Mouse (Mus musculus): ENCODE measurements around the gene Prorsd1. TPM values are rescaled to one million over a fixed set of nuclear protein-coding genes. Genes with fewer than 3 reads are reported as not detected.
A peak's percentile ranks its signal among the peaks of the same experiment; 100 is the strongest.
"Not testable (repeated sequence)": the region's sequence is repeated elsewhere in the genome, so short reads cannot be mapped to it uniquely, and the experiment has no call there.

Prorsd1 gene
- 22.9 and 23.5 TPM in 2 replicates for polyA plus RNA-seq (2016; fragmentation: Nextera tagmentation; extraction: Ambion mirVana)

GRCm38 (mm10) chr11:29514682-29515412 lies at the start of gene Prorsd1:
Gene Prorsd1 (minus strand): TSS chr11:29515033.
- H3K9me3 ChIP-seq (replicated peaks), result no peaks in the 10 kb centered on the region
- H3K4me3 ChIP-seq, result peak within 1 kb of the TSS; percentile 77
- peak within 1 kb of the TSS; percentile 79 for H3K27ac ChIP-seq (ENCODE audit: poor library complexity, severe bottlenecking)
- peak within 1 kb of the TSS; percentile 84 for H3K9ac ChIP-seq
- 0 out of 2 replicates have a peak, but pooled peaks cover 4% of the 10 kb centered on the region for H3K4me1 ChIP-seq (replicated peaks)
- 2% methylated on average over 40 of the region's 40 CpGs for WGBS
- H3K36me3 ChIP-seq, result peaks cover 17% of the 10 kb centered on the region
- H3K27me3 ChIP-seq (replicated peaks), result no peaks in the 10 kb centered on the region
- ATAC-seq (ENCODE audit: insufficient number of reproducible peaks, low FRiP score), result peak; percentile 99
- H3K4me2 ChIP-seq, result peak within 1 kb of the TSS; percentile 75

- Histone ChIP-seq H3K27me3 (replicated peaks) (no peaks in the 10 kb centered on the region), H3K27ac (ENCODE audit: poor library complexity, severe bottlenecking) (no peak overlapping the region), H3K9me3 (replicated peaks) (no peaks in the 10 kb centered on the region), H3K36me3 (no peaks in the 10 kb centered on the region), H3K4me3 (no peak overlapping the region), H3K4me2 (no peak overlapping the region), H3K9ac (no peak overlapping the region), H3K4me1 (replicated peaks) (no peaks in the 10 kb centered on the region)
- ATAC-seq (ENCODE audit: insufficient number of reproducible peaks, low FRiP score), result no peak
- WGBS, result 64% methylated on average over 2 of the region's 2 CpGs
These were observed 48.6 kb upstream of the Prorsd1 start for GRCm38 (mm10) chr11:29563406-29563805.

- 77% methylated on average over 3 of the region's 3 CpGs for WGBS
These were observed 46.2 kb upstream of the Prorsd1 start for GRCm38 (mm10) chr11:29560990-29561389.

GRCm38 (mm10) chr11:29560452-29560851 lies 45.6 kb upstream of the Prorsd1 start:
- Histone ChIP-seq H3K4me1 (replicated peaks) (no peaks in the 10 kb centered on the region), H3K4me2 (no peak overlapping the region), H3K4me3 (no peak overlapping the region), H3K9me3 (replicated peaks) (no peaks in the 10 kb centered on the region), H3K27me3 (replicated peaks) (no peaks in the 10 kb centered on the region), H3K36me3 (no peaks in the 10 kb centered on the region), H3K27ac (ENCODE audit: poor library complexity, severe bottlenecking) (no peak overlapping the region), H3K9ac (no peak overlapping the region)
- ATAC-seq (ENCODE audit: insufficient number of reproducible peaks, low FRiP score), result no peak
- WGBS, result 77% methylated on average over 9 of the region's 9 CpGs

More at GRCm38 (mm10) chr11:29560990-29561389, 46.2 kb upstream of the Prorsd1 start:
- no peak for ATAC-seq (ENCODE audit: insufficient number of reproducible peaks, low FRiP score)
- Histone ChIP-seq H3K4me1 (replicated peaks) (no peaks in the 10 kb centered on the region), H3K4me2 (no peak overlapping the region), H3K27me3 (replicated peaks) (no peaks in the 10 kb centered on the region), H3K9ac (no peak overlapping the region), H3K36me3 (no peaks in the 10 kb centered on the region), H3K27ac (ENCODE audit: poor library complexity, severe bottlenecking) (no peak overlapping the region), H3K4me3 (no peak overlapping the region), H3K9me3 (replicated peaks) (no peaks in the 10 kb centered on the region)

- Histone ChIP-seq H3K4me3 (no peak overlapping the region), H3K36me3 (peaks cover 22% of the 10 kb centered on the region), H3K27me3 (replicated peaks) (no peaks in the 10 kb centered on the region), H3K9me3 (replicated peaks) (no peaks in the 10 kb centered on the region), H3K9ac (no peak overlapping the region), H3K27ac (ENCODE audit: poor library complexity, severe bottlenecking) (no peak overlapping the region), H3K4me2 (no peak overlapping the region), H3K4me1 (replicated peaks) (peaks cover 14% of the 10 kb centered on the region)
- ATAC-seq (ENCODE audit: insufficient number of reproducible peaks, low FRiP score), result no peak
- WGBS, result 93% methylated on average over 1 of the region's 1 CpGs
These were observed 34.6 kb upstream of the Prorsd1 start for GRCm38 (mm10) chr11:29549425-29549778.

GRCm38 (mm10) chr11:29548504-29549424 lies 33.9 kb upstream of the Prorsd1 start:
- Histone ChIP-seq H3K36me3 (peaks cover 28% of the 10 kb centered on the region), H3K27me3 (replicated peaks) (no peaks in the 10 kb centered on the region), H3K4me3 (peak overlapping the region; percentile 86), H3K9ac (peak overlapping the region; percentile 78), H3K27ac (ENCODE audit: poor library complexity, severe bottlenecking) (peak overlapping the region; percentile 73), H3K4me2 (peak overlapping the region; percentile 82), H3K9me3 (replicated peaks) (no peaks in the 10 kb centered on the region), H3K4me1 (replicated peaks) (peaks cover 14% of the 10 kb centered on the region)
- 25% methylated on average over 23 of the region's 23 CpGs for WGBS
- ATAC-seq (ENCODE audit: insufficient number of reproducible peaks, low FRiP score), result no peak

GRCm38 (mm10) chr11:29547752-29548503 lies 33.1 kb upstream of the Prorsd1 start, which contains the start of the genes Clhc1 and Rps27a:
Gene Clhc1 (plus strand): TSS chr11:29547950.
Gene Rps27a (minus strand): TSS chr11:29548109.
- H3K27me3 ChIP-seq (replicated peaks), result no peaks in the 10 kb centered on the region
- under 1% methylated on average over 46 of the region's 46 CpGs for WGBS
- H3K36me3 ChIP-seq, result peaks cover 32% of the 10 kb centered on the region
- peak within 1 kb of the TSS; percentile 73 for H3K27ac ChIP-seq (ENCODE audit: poor library complexity, severe bottlenecking)
- peak within 1 kb of the TSS; percentile 87 for H3K9ac ChIP-seq
- H3K4me3 ChIP-seq, result peak within 1 kb of the TSS; percentile 86
- no peaks in the 10 kb centered on the region for H3K9me3 ChIP-seq (replicated peaks)
- peak; percentile 98 for ATAC-seq (ENCODE audit: insufficient number of reproducible peaks, low FRiP score)
- peak within 1 kb of the TSS; percentile 82 for H3K4me2 ChIP-seq
- peaks cover 14% of the 10 kb centered on the region for H3K4me1 ChIP-seq (replicated peaks)

GRCm38 (mm10) chr11:29547249-29547751 lies 32.5 kb upstream of the Prorsd1 start:
- peak overlapping the region; percentile 87 for H3K9ac ChIP-seq
- peak; percentile 27; the same call in 1 of the 2 replicates for ATAC-seq (ENCODE audit: insufficient number of reproducible peaks, low FRiP score)
- peak overlapping the region; percentile 73 for H3K27ac ChIP-seq (ENCODE audit: poor library complexity, severe bottlenecking)
- no peaks in the 10 kb centered on the region for H3K9me3 ChIP-seq (replicated peaks)
- under 1% methylated on average over 27 of the region's 27 CpGs for WGBS
- no peaks in the 10 kb centered on the region for H3K27me3 ChIP-seq (replicated peaks)
- peaks cover 37% of the 10 kb centered on the region for H3K36me3 ChIP-seq
- peak overlapping the region; percentile 82 for H3K4me2 ChIP-seq
- H3K4me3 ChIP-seq, result peak overlapping the region; percentile 86
- H3K4me1 ChIP-seq (replicated peaks), result peaks cover 14% of the 10 kb centered on the region

- Histone ChIP-seq H3K4me1 (replicated peaks) (peaks cover 14% of the 10 kb centered on the region), H3K36me3 (peaks cover 40% of the 10 kb centered on the region), H3K4me2 (peak overlapping the region; percentile 82), H3K27ac (ENCODE audit: poor library complexity, severe bottlenecking) (peak overlapping the region; percentile 27; the same call in 1 of the 2 replicates), H3K9ac (peak overlapping the region; percentile 87), H3K27me3 (replicated peaks) (no peaks in the 10 kb centered on the region), H3K9me3 (replicated peaks) (no peaks in the 10 kb centered on the region), H3K4me3 (peak overlapping the region; percentile 86)
- WGBS, result 14% methylated on average over 2 of the region's 2 CpGs
- ATAC-seq (ENCODE audit: insufficient number of reproducible peaks, low FRiP score), result no peak
These were observed 31.9 kb upstream of the Prorsd1 start for GRCm38 (mm10) chr11:29546762-29547161.

- 82% methylated on average over 2 of the region's 2 CpGs for WGBS
- Histone ChIP-seq H3K4me3 (peak overlapping the region; percentile 86; the same call in 1 of the 2 replicates), H3K4me1 (replicated peaks) (peaks cover 14% of the 10 kb centered on the region), H3K9ac (peak overlapping the region; percentile 87), H3K27ac (ENCODE audit: poor library complexity, severe bottlenecking) (peak overlapping the region; percentile 27; the same call in 1 of the 2 replicates), H3K36me3 (peaks cover 44% of the 10 kb centered on the region), H3K4me2 (peak overlapping the region; percentile 82)
- not testable (repeated sequence) for H3K9me3 ChIP-seq (replicated peaks); ATAC-seq (ENCODE audit: insufficient number of reproducible peaks, low FRiP score); H3K27me3 ChIP-seq (replicated peaks)
These were observed 31.5 kb upstream of the Prorsd1 start for GRCm38 (mm10) chr11:29546297-29546696.
